In the genomic region with DNA sequence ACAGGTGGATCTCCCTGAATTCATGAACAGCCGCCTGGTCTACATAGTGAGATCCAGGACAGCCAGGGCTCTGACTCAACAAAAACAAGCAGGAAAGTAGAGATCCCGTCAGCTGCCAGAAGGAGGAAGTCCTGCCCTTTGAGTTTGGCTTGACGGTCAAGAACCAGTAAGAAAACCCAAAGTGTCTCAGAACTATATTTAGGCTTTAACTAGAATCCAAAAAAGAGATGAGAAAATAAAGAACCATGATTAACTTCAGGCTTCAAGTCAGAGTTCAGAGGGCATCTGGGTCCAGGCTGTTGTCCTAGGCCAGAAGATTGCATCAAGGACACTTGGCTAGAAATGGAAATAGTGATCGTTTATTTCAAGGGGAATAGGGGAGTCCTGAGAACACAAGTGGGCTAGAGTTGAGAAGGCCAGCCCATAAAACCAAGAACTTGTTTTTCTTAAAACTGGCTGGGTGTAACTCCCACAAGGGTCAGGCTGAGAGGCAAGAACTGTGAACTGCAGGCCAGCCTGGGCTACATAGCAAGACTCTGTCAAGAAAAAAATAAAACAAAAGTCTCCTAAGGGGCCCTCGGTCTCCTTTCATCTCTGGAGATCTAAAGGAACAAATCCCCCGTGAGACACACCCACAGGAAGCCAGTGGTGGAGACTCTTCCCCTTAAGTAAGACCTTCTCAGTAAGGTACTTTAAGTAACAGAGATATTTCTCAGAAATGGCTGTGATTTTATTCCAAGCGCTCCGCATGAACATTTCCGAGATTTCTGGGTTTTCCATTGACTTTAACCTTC, we compare ENCODE assay signal across 9 mouse cellular contexts. TPM values are rescaled to one million over a fixed set of nuclear protein-coding genes. Genes with fewer than 3 reads are reported as not detected.
DNase-seq lines count a peak whose midpoint lies in the region; ATAC-seq and TF ChIP-seq lines count a peak whose summit lies in the region.
"Had no signal": no experiment of that assay in that cellular context is flagged by ENCODE, and none has a peak within 500 bp of the region (broad histone marks: within the 10 kb centered on the region; RNA-seq: fewer than 3 reads in every experiment).

No protein-coding gene starts in this region.

- no peaks in the 10 kb centered on the region for H3K27me3 ChIP-seq in lung, embryonic 14.5 days (ENCODE audit: insufficient read depth, low read length)

- H3K27ac ChIP-seq in lung, embryonic 14.5 days (ENCODE audit: low read depth), result no peak overlapping the region
- H3K27ac ChIP-seq: hindbrain, embryonic 14.5 days had no signal

- peak; percentile 51 for DNase-seq in urinary bladder, postnatal 14 days (ENCODE audit: low spot score)
- DNase-seq in urinary bladder, adult 18-20 months (ENCODE audit: low spot score in 2 of 2), result no peak
- peak; percentile 37 for DNase-seq in lung, embryonic 14.5 days
- no peak for DNase-seq in B cell, adult 2 months
- DNase-seq in layer of hippocampus, postnatal 10 days (ENCODE audit: low spot score in 2 of 2), result no peak
- DNase-seq in frontal cortex, postnatal 10 days (ENCODE audit: low spot score in 2 of 2), result no peak
- DNase-seq: cerebellum, adult 8-10 months had no signal

- 0 out of 2 replicates have a peak, but pooled peaks have one; percentile 31 for ATAC-seq in granulocyte monocyte progenitor cell, adult 5-6 weeks (replicated peaks; ENCODE audit: poor library complexity, severe bottlenecking)
- no peak for ATAC-seq in lung, embryonic 14.5 days (ENCODE audit: insufficient read depth)

- H3K9ac ChIP-seq in lung, embryonic 14.5 days, result no peak overlapping the region
- H3K9ac ChIP-seq: hindbrain, embryonic 14.5 days had no signal

- no peaks in the 10 kb centered on the region for H3K36me3 ChIP-seq in lung, embryonic 14.5 days (ENCODE audit: insufficient read depth)

- 71% methylated on average over 9 of the region's 9 CpGs for WGBS in lung, embryonic 14.5 days

- peaks cover 4% of the 10 kb centered on the region; the same call in 1 of the 2 replicates for H3K4me1 ChIP-seq in lung, embryonic 14.5 days (ENCODE audit: insufficient read depth)

- no peaks in the 10 kb centered on the region for H3K9me3 ChIP-seq in lung, embryonic 14.5 days (ENCODE audit: low read depth, low read length)

- no peak for TF ChIP-seq CTCF in lung, embryonic 14.5 days (IDR thresholded peaks at IDR 0.05; ENCODE audit: low read depth)

- H3K4me3 ChIP-seq in lung, embryonic 14.5 days (ENCODE audit: low read depth, low read length), result no peak overlapping the region

- no peak overlapping the region for H3K4me2 ChIP-seq in lung, embryonic 14.5 days
- H3K4me2 ChIP-seq: hindbrain, embryonic 14.5 days had no signal

RNA-seq across cellular contexts. Expression of a gene that starts 32.7 kb away (rescaled TPM):
- not detected in 2 replicates for total RNA-seq in granulocyte monocyte progenitor cell, adult 5-6 weeks (2014; fragmentation: Nextera tagmentation)
- total RNA-seq in granulocyte monocyte progenitor cell, adult 5-6 weeks (2017), result not detected in 2 replicates
- polyA plus RNA-seq in lung, embryonic 14.5 days (2014; fragmentation: Nextera tagmentation; extraction: Ambion mirVana), result 11.7 and 12.1 TPM in 2 replicates
- total RNA-seq in layer of hippocampus, postnatal 10 days (2021), result 1 to 10 TPM; 4.0 to 4.2 TPM

RNA-seq across cellular contexts. Expression of a gene that starts 49.1 kb away (rescaled TPM):
- total RNA-seq in granulocyte monocyte progenitor cell, adult 5-6 weeks (2014; fragmentation: Nextera tagmentation), result 35.2 and 36.8 TPM in 2 replicates
- 14.7 and 20.8 TPM in 2 replicates for total RNA-seq in granulocyte monocyte progenitor cell, adult 5-6 weeks (2017)
- 1.4 and 1.7 TPM in 2 replicates for polyA plus RNA-seq in lung, embryonic 14.5 days (2014; fragmentation: Nextera tagmentation; extraction: Ambion mirVana)
- 1 to 10 TPM; 4.2 to 4.7 TPM for total RNA-seq in layer of hippocampus, postnatal 10 days (2021)

Comparison
In these comparisons a context has a peak if more than half of its experiments do, and no peak if none do; other contexts are left out.
1. DNase-seq: peak in urinary bladder, postnatal 14 days (single experiment) and lung, embryonic 14.5 days (single experiment); none in urinary bladder, adult 18-20 months (0 of 2), B cell, adult 2 months (0 of 2), layer of hippocampus, postnatal 10 days (0 of 2) and frontal cortex, postnatal 10 days (0 of 2).
2. RNA of a gene that starts 32.7 kb away (total RNA-seq): 4.0 to 4.2 TPM in layer of hippocampus, postnatal 10 days; not detected in granulocyte monocyte progenitor cell, adult 5-6 weeks; every median in the first group is over 4 times any median in the second.